Mouse (Mus musculus): ENCODE data around the gene Coro1c. TPM values are rescaled to one million over a fixed set of nuclear protein-coding genes. Genes with fewer than 3 reads are reported as not detected.

The Coro1c gene
- total RNA-seq, 2 experiments from 2014 or later, result 26.8 to 30.9 TPM

GRCm38 (mm10) chr5:113808177-113808576, 100.4 kb downstream of the Coro1c start:
- ATAC-seq (replicated peaks; ENCODE audit: low FRiP score, poor library complexity, severe bottlenecking), result no peak

- ATAC-seq (replicated peaks; ENCODE audit: low FRiP score, poor library complexity, severe bottlenecking), result no peak
Observed at GRCm38 (mm10) chr5:113807712-113808111, 100.8 kb downstream of the Coro1c start.

- ATAC-seq (replicated peaks; ENCODE audit: low FRiP score, poor library complexity, severe bottlenecking), result no peak
Observed at GRCm38 (mm10) chr5:113806414-113806813, 102.1 kb downstream of the Coro1c start.

- ATAC-seq (replicated peaks; ENCODE audit: low FRiP score, poor library complexity, severe bottlenecking), result no peak
Observed at GRCm38 (mm10) chr5:113805301-113805700, 103.3 kb downstream of the Coro1c start.

- ATAC-seq (replicated peaks; ENCODE audit: low FRiP score, poor library complexity, severe bottlenecking), result no peak
Observed at GRCm38 (mm10) chr5:113804395-113804966, 104.1 kb downstream of the Coro1c start.

GRCm38 (mm10) chr5:113800280-113800679, 108.3 kb downstream of the Coro1c start, which contains the start of gene Tmem119:
Gene Tmem119, minus strand, starts transcription at chr5:113800516.
- ATAC-seq (replicated peaks; ENCODE audit: low FRiP score, poor library complexity, severe bottlenecking), result no peak

GRCm38 (mm10) chr5:113799691-113800090, 108.9 kb downstream of the Coro1c start:
- no peak for ATAC-seq (replicated peaks; ENCODE audit: low FRiP score, poor library complexity, severe bottlenecking)

GRCm38 (mm10) chr5:113798525-113798924, 110.0 kb downstream of the Coro1c start:
- no peak for ATAC-seq (replicated peaks; ENCODE audit: low FRiP score, poor library complexity, severe bottlenecking)

GRCm38 (mm10) chr5:113797149-113797882, 111.2 kb downstream of the Coro1c start:
- ATAC-seq (replicated peaks; ENCODE audit: low FRiP score, poor library complexity, severe bottlenecking), result no peak

- ATAC-seq (replicated peaks; ENCODE audit: low FRiP score, poor library complexity, severe bottlenecking), result no peak
Observed at GRCm38 (mm10) chr5:113796401-113797148, 112.0 kb downstream of the Coro1c start.

Other genes with a start within 250 kb of the Coro1c start
- gene 1700069L16Rik, start 184.0 kb downstream of the Coro1c start, total RNA-seq (2015; ENCODE audit: low replicate concordance), result not detected in 2 replicates
- gene 1700069L16Rik, start 184.0 kb downstream of the Coro1c start, total RNA-seq (2017; ENCODE audit: low replicate concordance), result not detected in 2 replicates
- 1.3 TPM in 1 of 2 replicates, not detected in the other for gene Ficd, start 173.0 kb downstream of the Coro1c start, total RNA-seq (2015; ENCODE audit: low replicate concordance)
- gene Ficd, start 173.0 kb downstream of the Coro1c start, total RNA-seq (2017; ENCODE audit: low replicate concordance), result 0.56 and 0.94 TPM in 2 replicates
- 4.0 and 6.1 TPM in 2 replicates for gene Sart3, start 136.2 kb downstream of the Coro1c start, total RNA-seq (2015; ENCODE audit: low replicate concordance)
- 13.8 and 23.1 TPM in 2 replicates for gene Sart3, start 136.2 kb downstream of the Coro1c start, total RNA-seq (2017; ENCODE audit: low replicate concordance)
- 137 and 178 TPM in 2 replicates for gene Iscu, start 136.0 kb downstream of the Coro1c start, total RNA-seq (2015; ENCODE audit: low replicate concordance)
- 139 and 170 TPM in 2 replicates for gene Iscu, start 136.0 kb downstream of the Coro1c start, total RNA-seq (2017; ENCODE audit: low replicate concordance)
- 2.7 TPM in 1 of 2 replicates, not detected in the other for gene Tmem119, start 108.2 kb downstream of the Coro1c start, total RNA-seq (2015; ENCODE audit: low replicate concordance)
- gene Tmem119, start 108.2 kb downstream of the Coro1c start, total RNA-seq (2017; ENCODE audit: low replicate concordance), result 1.1 TPM in 1 of 2 replicates, not detected in the other
- 85.1 and 133 TPM in 2 replicates for gene Selplg, start 76.1 kb downstream of the Coro1c start, total RNA-seq (2015; ENCODE audit: low replicate concordance)
- gene Selplg, start 76.1 kb downstream of the Coro1c start, total RNA-seq (2017; ENCODE audit: low replicate concordance), result 30.2 and 34.8 TPM in 2 replicates
- gene Ssh1, start 85.1 kb upstream of the Coro1c start, total RNA-seq (2015; ENCODE audit: low replicate concordance), result 55.9 and 63.5 TPM in 2 replicates
- gene Ssh1, start 85.1 kb upstream of the Coro1c start, total RNA-seq (2017; ENCODE audit: low replicate concordance), result 60.6 and 63.8 TPM in 2 replicates
- gene Dao, start 94.9 kb upstream of the Coro1c start, total RNA-seq (2015; ENCODE audit: low replicate concordance), result not detected in 2 replicates
- not detected in 2 replicates for gene Dao, start 94.9 kb upstream of the Coro1c start, total RNA-seq (2017; ENCODE audit: low replicate concordance)
- gene Usp30, start 156.7 kb upstream of the Coro1c start, total RNA-seq (2015; ENCODE audit: low replicate concordance), result 0.84 and 6.3 TPM in 2 replicates
- 0.60 and 1.4 TPM in 2 replicates for gene Usp30, start 156.7 kb upstream of the Coro1c start, total RNA-seq (2017; ENCODE audit: low replicate concordance)
- gene Svop, start 182.8 kb upstream of the Coro1c start, total RNA-seq (2015; ENCODE audit: low replicate concordance), result not detected in 2 replicates
- not detected in 2 replicates for gene Svop, start 182.8 kb upstream of the Coro1c start, total RNA-seq (2017; ENCODE audit: low replicate concordance)
- gene Alkbh2, start 219.5 kb upstream of the Coro1c start, total RNA-seq (2015; ENCODE audit: low replicate concordance), result not detected in 2 replicates
- gene Alkbh2, start 219.5 kb upstream of the Coro1c start, total RNA-seq (2017; ENCODE audit: low replicate concordance), result 2.5 TPM in 1 of 2 replicates, not detected in the other
- gene Ung, start 221.6 kb upstream of the Coro1c start, total RNA-seq (2015; ENCODE audit: low replicate concordance), result 1.9 and 2.1 TPM in 2 replicates
- 0.68 and 4.7 TPM in 2 replicates for gene Ung, start 221.6 kb upstream of the Coro1c start, total RNA-seq (2017; ENCODE audit: low replicate concordance)
- 0.21 TPM in 1 of 2 replicates, not detected in the other for gene Acacb, start 237.8 kb upstream of the Coro1c start, total RNA-seq (2015; ENCODE audit: low replicate concordance)
- gene Acacb, start 237.8 kb upstream of the Coro1c start, total RNA-seq (2017; ENCODE audit: low replicate concordance), result 0.14 TPM in 1 of 2 replicates, not detected in the other